Mouse (Mus musculus) adrenal gland, adult 8-10 months (tissue): ENCODE results near the gene Tmem41b. TPM values are rescaled to one million over a fixed set of nuclear protein-coding genes. Genes with fewer than 3 reads are reported as not detected.
A peak's percentile ranks its signal among the peaks of the same experiment; 100 is the strongest.

Experiments
- DNase-seq: peaks from one replicate; pipeline ENCODE4 v3.0.0; 2022
- total RNA-seq, 4 experiments: library from RNA; stranded (reverse); gene quantifications; 2 replicates each; pipeline ENCODE4 v1.2.4; 2022

Tmem41b gene
- total RNA-seq, 4 experiments from 2014 or later = 46.7 to 60.3 (median 51.8) TPM

DNA sequence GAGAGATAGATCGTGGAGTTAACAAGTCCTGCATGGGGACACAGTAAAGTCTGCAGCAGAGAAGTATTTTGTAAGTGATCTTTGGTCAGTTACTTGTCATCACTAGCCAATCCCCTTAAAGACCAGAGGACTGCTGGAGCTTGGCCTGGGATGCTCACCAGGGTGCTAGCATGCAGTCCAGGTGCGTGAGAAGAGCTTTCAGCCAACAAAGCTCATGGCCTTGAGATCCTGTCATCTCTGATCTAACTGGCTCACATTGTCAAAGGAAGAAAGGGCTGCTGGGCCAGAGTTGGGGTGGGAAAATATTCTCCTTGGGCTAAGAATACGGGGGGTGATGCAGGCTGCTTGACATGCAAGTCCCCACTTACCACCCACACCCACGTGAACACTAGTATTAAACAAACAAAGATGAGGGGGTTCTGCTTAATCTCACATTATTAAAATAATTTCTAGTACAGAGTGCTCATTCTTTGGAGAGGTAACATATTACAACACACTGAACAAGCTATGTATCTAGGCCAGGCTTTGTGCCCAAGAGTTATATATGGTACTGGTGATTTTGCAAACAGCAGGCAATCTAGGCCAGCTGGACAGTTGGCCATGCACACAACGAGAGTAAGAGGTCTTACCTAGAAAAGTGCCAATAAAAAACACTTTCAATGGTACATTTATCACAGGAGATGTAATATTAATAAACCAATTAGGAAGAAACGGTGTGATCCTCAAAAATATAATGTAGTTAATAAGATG, 10.6 kb downstream of the Tmem41b start:
- DNase-seq = no peak

DNA sequence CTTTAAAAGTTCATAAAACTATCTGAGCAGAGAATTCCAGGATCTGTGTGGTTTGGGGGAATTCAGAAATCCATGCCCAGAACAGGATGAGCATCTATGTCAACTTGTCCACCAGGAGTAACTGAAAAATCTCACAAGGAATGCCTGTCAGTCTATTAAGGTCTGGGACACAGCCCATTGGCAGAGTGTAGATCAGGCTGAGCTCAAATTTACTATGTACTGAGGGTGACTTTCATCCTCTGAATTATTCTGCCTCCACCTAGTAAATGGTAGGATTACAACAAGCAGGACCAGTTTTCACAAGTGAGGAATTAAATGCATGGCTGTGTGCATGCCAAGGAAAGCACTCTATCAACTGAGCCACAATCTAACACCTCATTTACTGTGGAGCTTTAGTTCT, 17.2 kb downstream of the Tmem41b start:
- DNase-seq = no peak

DNA sequence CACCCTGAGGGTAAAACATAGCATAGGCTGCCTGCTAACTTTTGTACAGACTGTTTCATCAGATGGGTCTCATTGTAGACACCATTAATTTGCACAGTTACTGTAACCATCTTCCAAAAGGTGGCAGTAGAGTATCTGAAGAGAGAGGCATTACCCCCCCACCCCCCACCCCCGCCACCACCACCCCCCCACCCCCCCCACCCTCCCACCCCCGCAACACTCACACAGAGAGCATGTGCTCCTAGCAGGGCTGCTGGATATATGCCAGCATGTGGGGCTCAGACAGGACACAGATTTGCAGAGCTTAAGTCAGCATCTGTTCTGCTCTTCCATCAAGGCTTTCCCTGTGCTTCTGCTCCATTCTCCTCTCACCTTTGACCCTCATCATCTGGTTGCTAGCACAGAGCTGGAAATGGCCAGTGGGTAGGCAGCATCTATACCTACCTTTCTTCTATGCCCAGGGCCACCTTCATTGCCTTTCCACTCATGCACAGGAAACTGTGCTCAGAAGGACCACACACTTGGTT, 17.7 kb downstream of the Tmem41b start:
- no peak for DNase-seq

DNA sequence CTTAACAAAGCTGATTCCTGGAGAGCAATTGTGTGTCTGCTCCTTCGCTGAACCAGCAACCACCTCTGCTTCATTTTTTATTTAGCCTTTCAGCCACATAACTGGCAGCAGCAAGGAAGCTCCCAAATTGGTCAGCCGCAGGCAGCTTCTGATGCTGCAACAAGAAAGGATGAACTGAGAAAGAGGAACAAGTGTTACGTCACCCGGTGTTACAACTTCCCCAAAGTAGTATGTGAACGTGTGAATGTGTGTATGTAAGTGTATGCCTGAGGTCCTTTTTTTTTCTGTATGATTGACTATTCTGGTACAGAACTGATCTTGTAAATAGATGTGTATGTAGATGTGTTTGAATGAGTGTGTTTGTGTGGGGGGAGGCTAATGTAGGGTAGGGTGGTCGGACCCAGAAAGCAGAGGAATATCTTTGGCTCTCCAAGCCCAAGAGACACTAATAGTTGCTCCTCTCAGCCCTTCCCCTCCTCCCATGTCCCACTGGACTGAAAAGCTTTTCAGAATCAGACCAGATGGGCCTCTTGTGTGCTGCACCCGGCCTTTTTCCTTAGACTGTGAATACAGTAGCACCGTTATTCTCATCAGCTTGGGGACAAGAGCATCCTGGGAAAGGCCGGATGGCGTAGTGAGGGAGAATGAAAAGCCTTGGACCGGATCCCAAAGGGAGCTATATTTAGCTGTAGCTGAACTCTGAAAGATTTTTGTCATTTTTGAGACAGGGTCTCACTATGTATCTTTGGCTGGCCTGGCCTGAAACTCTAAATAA, 18.7 kb downstream of the Tmem41b start:
- no peak for DNase-seq

DNA sequence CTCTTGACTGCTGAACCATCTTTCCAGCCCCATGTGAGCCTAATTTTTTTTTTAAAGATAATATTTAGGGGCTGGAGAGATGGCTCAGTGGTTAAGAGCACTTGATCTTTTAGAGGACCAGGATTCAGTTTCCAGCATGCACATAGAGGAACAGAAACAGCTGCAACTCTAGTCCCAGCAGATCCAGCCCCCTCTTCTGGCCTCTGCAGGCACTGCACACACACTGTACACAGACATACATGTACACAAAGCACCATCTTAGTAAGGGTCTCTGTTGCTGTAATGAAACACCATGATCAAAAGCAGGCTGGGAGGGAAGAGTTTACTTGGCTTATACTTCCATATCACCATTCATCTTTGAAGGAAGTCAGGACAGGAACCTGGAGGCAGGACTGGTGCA, 21.1 kb downstream of the Tmem41b start:
- no peak for DNase-seq

GRCm38 (mm10) chr7:109963707-109964106, 23.0 kb downstream of the Tmem41b start:
- no peak for DNase-seq

- DNase-seq = no peak
Observed at GRCm38 (mm10) chr7:109962596-109962995, 24.1 kb downstream of the Tmem41b start.

- no peak for DNase-seq
Observed at GRCm38 (mm10) chr7:109961570-109961969, 25.2 kb downstream of the Tmem41b start.

GRCm38 (mm10) chr7:109960613-109961154, 26.0 kb downstream of the Tmem41b start:
- DNase-seq = no peak

DNA sequence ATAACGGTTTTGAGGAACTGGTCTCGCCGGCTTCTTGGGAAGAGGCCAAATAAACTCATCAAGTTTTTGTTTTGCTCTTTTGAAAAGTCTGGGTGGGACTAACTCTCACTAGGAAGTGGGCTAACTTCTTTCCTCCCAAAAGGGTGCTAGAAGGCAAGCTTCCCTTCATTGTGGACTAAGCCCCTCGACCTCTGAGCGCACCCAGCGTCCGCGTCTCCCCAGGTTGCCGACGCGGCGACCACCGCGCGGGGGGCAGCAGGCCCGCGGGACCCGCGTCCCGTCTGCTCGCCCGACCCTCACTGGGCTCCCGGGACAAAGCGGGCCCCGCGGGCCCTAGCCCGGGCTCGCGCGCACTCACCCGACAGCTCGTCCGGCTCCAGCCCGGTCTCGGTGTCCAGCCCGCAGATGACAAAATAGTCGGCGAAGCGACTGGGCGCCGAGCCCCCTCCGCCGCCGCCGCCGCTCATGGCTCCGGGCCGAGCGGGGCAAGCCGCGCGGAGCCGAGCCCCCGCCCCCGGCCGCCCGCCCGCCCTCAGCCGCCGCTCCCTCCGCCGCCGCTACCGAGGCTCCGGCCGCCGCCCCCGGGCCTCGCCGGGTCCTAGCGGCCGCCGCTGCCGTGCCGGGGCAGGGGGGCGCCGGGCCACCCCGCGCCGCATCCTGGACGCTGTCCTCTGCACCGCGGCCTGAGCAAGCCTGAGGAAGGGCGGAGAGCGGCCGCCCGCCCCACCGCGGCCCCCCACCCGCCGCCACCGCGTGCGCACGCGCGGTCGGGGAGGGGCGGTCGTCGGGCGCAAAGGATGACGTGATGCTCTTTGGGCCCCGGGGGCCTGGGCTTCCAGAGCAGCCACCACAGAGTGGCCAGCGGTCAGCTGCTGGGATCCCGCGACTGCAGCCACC, 26.8 kb downstream of the Tmem41b start, which contains the start of gene Dennd5a:
Dennd5a (minus strand) TSS at position 755 of the 897 bp plus-strand sequence.
- peak; percentile 67 for DNase-seq

DNA sequence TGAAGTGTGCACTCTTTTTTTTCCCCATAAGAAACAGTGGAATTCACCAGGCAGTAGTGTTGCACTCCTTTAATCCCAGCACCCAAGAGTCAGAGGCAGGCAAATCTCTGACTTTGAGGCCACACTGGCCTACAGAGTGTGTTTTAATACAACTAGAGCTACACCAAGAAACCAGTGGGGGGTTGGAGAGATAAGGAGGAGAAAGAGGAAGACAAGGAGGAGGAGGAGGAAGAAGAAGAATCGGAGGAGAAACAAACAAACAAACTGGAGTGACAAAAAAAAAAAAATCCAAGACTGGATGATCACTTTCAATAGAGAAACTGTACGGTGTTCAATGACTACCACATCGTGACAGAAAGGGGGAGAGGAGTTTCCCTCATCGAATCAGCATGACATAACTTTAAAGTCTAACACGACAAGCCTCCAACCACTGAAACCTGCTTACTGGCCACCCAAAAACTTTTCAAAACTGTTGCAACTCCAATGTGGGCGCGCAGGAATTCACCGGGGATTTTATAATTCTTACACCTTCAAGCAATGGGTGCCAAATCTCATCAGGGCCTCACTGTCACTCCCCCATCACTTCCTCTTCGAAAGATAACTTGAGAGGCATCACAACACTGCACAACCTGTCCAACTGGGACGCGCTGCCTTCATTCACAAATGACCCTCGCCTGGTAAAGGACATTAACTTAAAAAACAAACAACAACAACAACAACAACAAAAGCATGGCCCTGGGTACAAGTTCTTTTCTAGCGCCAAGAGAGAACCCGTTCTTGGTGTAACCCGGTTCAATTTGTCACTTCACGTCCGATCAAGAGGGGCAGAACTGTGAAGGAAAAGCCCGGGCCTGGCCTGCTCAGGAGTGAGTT, 27.6 kb downstream of the Tmem41b start:
- no peak for DNase-seq

DNA sequence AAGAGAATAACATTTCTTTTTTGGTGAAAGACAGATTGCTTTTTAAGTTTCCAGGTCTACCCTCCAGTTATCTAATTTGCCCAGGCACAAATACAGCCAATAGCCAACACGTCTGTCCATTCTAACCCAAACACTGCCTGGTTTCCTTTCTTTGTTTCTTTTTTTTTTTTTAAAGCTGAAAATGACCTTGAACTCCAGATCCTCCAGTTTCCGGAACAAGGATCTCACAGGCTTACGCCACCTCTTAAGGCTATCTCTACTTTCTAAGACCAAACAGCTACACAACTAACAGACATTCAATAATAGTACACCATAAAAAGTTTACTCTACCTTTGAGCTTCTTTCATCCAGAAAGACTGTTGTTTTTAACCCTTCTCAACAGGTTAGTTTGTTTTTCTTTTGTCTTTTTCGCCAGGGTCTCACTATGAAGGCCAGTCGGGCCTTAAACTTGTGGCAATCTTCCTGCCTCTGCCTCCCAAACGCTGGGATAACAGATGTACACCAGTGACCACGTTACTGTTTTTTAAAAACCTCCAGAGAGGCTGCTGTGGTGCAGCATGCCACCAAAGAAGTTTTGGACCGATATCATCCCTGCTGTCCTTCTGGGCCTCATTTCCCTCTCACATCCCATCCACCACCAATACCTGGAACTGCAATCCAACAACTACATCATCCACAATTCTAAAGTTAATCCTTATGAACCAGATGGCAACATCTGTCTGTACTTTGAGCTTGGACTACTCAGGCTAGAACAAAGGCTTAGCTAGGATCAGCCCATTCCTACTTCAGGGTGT, 28.5 kb downstream of the Tmem41b start:
- no peak for DNase-seq

- no peak for DNase-seq
Observed at GRCm38 (mm10) chr7:109954622-109955401, 31.9 kb downstream of the Tmem41b start.

GRCm38 (mm10) chr7:109951297-109951696, 35.4 kb downstream of the Tmem41b start:
- no peak for DNase-seq

GRCm38 (mm10) chr7:109944421-109945034, 42.2 kb downstream of the Tmem41b start:
- DNase-seq = no peak

DNA sequence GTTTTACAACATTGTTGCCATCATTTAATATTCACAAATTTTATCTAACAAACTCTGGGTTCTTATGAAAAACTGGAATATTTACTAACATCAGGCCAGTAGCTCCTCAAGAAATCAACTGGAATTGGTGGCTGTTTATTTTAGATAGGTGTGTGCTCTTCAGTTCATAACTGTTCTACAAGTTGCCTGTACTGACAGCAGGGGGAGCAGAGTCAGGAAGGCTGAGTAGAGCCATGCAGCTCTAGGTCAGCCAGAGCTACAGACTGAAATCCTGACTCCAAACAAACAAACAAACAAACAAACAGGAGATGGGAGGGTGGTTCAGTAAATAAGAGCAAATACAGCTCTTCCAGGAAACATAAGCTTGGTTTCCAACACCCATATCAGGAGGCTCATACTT, 57.1 kb downstream of the Tmem41b start:
- no peak for DNase-seq

- DNase-seq = no peak
Observed at GRCm38 (mm10) chr7:109928365-109928764, 58.4 kb downstream of the Tmem41b start.

- no peak for DNase-seq
Observed at GRCm38 (mm10) chr7:109924965-109925364, 61.8 kb downstream of the Tmem41b start.

DNA sequence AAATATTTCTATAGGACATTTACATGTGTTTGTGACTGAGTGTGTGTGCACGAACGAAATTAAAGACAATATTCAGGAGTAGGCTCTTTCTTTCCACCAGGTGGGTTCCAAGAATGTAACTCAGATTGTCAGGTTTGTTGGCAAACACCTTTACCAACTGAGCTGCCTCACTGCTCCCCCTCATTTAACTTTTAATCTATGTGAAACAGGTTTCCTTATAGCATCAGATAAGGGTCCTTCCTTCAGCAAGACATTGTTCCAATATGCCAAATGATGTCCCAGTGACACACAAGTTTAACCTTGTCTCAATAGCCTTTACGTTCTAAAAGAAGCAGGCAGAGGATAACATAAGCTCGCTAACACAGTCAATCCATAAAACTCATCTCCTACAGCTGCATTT, 63.8 kb downstream of the Tmem41b start:
- DNase-seq = no peak
